In the genomic region with DNA sequence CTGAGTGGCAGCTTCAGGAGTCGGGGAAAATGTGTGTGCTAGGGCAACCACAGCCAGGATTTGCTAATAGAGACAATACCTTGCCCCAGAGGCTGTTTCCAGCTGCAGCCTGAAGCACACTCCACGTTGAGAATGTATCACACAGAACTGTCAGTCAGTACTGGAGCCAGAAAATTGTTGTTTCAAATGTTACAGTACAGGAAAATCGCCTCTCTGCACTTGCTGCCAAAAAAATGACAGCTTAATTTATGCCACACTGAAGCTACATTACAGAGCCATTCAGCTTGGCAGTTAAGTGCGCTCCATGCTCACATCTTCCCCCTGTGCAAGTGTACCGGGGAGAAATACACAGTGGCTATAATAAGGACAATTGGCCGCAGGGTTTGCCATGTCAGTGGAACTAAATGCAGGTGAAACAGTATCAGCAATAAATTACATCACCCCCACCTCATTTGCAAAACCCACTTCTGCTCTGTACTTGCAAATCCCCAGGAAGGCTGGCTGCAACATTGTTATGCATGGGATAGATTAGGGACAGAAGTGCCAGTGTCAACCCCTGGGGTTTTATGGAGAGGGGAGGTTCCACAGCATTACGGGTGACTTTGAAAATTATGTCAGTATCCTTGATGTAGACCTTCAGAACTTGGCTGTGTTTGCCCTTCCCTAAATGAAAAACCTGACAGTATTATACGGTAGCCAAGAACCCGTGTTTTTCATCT, we compare ENCODE assay signal across 10 mouse cellular contexts.
DNase-seq lines count a peak whose midpoint lies in the region; ATAC-seq and TF ChIP-seq lines count a peak whose summit lies in the region.
"Had no signal": no experiment of that assay in that cellular context is flagged by ENCODE, and none has a peak within 500 bp of the region (broad histone marks: within the 10 kb centered on the region; RNA-seq: fewer than 3 reads in every experiment).

No protein-coding gene starts in this region.

- no peaks in the 10 kb centered on the region for H3K9me3 ChIP-seq in intestine, embryonic 16.5 days (ENCODE audit: control insufficient read depth, low read length)
- no peaks in the 10 kb centered on the region for H3K9me3 ChIP-seq in intestine, postnatal 0 days (ENCODE audit: control insufficient read depth)
- no peaks in the 10 kb centered on the region for H3K9me3 ChIP-seq in limb, embryonic 10.5 days (replicated peaks)
- H3K9me3 ChIP-seq: intestine, embryonic 15.5 days had no signal

- H3K27me3 ChIP-seq in intestine, embryonic 16.5 days (replicated peaks; ENCODE audit: control insufficient read depth, insufficient read depth, low read length) = no peaks in the 10 kb centered on the region
- no peaks in the 10 kb centered on the region for H3K27me3 ChIP-seq in intestine, postnatal 0 days (replicated peaks; ENCODE audit: control insufficient read depth, insufficient read depth, low read length)
- no peaks in the 10 kb centered on the region for H3K27me3 ChIP-seq in limb, embryonic 10.5 days (ENCODE audit: low read depth, poor library complexity, severe bottlenecking)
- H3K27me3 ChIP-seq: intestine, embryonic 15.5 days had no signal

- no peak overlapping the region for H3K9ac ChIP-seq in intestine, embryonic 16.5 days (ENCODE audit: low read depth, low read length)
- H3K9ac ChIP-seq in intestine, postnatal 0 days (ENCODE audit: low read depth, low read length) = no peak overlapping the region
- H3K9ac ChIP-seq: intestine, embryonic 15.5 days had no signal

- H3K4me1 ChIP-seq in intestine, embryonic 16.5 days (ENCODE audit: control insufficient read depth, insufficient read depth, low read length) = peaks cover 2% of the 10 kb centered on the region; the same call in 1 of the 2 replicates
- H3K4me1 ChIP-seq in intestine, postnatal 0 days (replicated peaks; ENCODE audit: control insufficient read depth, insufficient read depth, low read length) = no peaks in the 10 kb centered on the region
- peaks cover 29% of the 10 kb centered on the region for H3K4me1 ChIP-seq in limb, embryonic 10.5 days

- 0 out of 2 replicates have a peak, but pooled peaks have one; percentile 21 for ATAC-seq in intestine, embryonic 16.5 days
- no peak for ATAC-seq in intestine, postnatal 0 days
- ATAC-seq: intestine, embryonic 15.5 days had no signal

- TF ChIP-seq CTCF in intestine, postnatal 0 days (IDR thresholded peaks at IDR 0.05; ENCODE audit: low read depth) = no peak
- TF ChIP-seq CTCF in layer of hippocampus, adult 2 months (conservative IDR thresholded peaks at IDR 0.05) = no peak

- no peaks in the 10 kb centered on the region for H3K36me3 ChIP-seq in intestine, embryonic 16.5 days (ENCODE audit: control insufficient read depth, insufficient read depth, low read length)
- no peaks in the 10 kb centered on the region for H3K36me3 ChIP-seq in intestine, postnatal 0 days (ENCODE audit: control insufficient read depth, insufficient read depth)
- no peaks in the 10 kb centered on the region for H3K36me3 ChIP-seq in limb, embryonic 10.5 days
- H3K36me3 ChIP-seq: intestine, embryonic 15.5 days had no signal

- WGBS in intestine, embryonic 16.5 days = 26% methylated on average over 9 of the region's 9 CpGs
- 39% methylated on average over 9 of the region's 9 CpGs for WGBS in intestine, postnatal 0 days
- 21% methylated on average over 9 of the region's 9 CpGs for WGBS in limb, embryonic 10.5 days

- no peak overlapping the region for H3K27ac ChIP-seq in intestine, embryonic 16.5 days (ENCODE audit: low read length)
- no peak overlapping the region for H3K27ac ChIP-seq in intestine, postnatal 0 days (ENCODE audit: low read depth, low read length)
- H3K27ac ChIP-seq in limb, embryonic 10.5 days = no peak overlapping the region
- H3K27ac ChIP-seq in layer of hippocampus, adult 2 months = no peak overlapping the region
- H3K27ac ChIP-seq: gastrocnemius, adult 2 months; intestine, embryonic 15.5 days had no signal

- H3K4me2 ChIP-seq in intestine, embryonic 16.5 days (ENCODE audit: low read depth, low read length) = no peak overlapping the region
- no peak overlapping the region for H3K4me2 ChIP-seq in intestine, postnatal 0 days (replicated peaks; ENCODE audit: low read depth)
- H3K4me2 ChIP-seq: intestine, embryonic 15.5 days had no signal

- DNase-seq in NIH3T3 (ENCODE audit: low read depth) = peak; percentile 76
- DNase-seq in adrenal gland, postnatal 10 days = peak; percentile 40
- DNase-seq in limb, embryonic 10.5 days (ENCODE audit: low spot score) = peak; percentile 35
- DNase-seq in left cerebral cortex, adult 11 months (ENCODE audit: low spot score) = no peak
- DNase-seq in cerebellum, adult 8-10 months = no peak
- DNase-seq in layer of hippocampus, adult 2 months (ENCODE audit: low spot score in 2 of 2) = no peak
- DNase-seq: gastrocnemius, adult 2 months had no signal

- no peak overlapping the region for H3K4me3 ChIP-seq in intestine, embryonic 16.5 days (ENCODE audit: low read length)
- H3K4me3 ChIP-seq in intestine, postnatal 0 days (ENCODE audit: low read depth, low read length) = no peak overlapping the region
- no peak overlapping the region for H3K4me3 ChIP-seq in limb, embryonic 10.5 days
- no peak overlapping the region for H3K4me3 ChIP-seq in layer of hippocampus, adult 2 months
- H3K4me3 ChIP-seq: gastrocnemius, adult 2 months; intestine, embryonic 15.5 days had no signal

Comparison
In these comparisons a context has a peak if more than half of its experiments do, and no peak if none do; other contexts are left out.
1. DNase-seq: peak in NIH3T3 (single experiment), adrenal gland, postnatal 10 days (single experiment) and limb, embryonic 10.5 days (single experiment); none in left cerebral cortex, adult 11 months (single experiment), cerebellum, adult 8-10 months (single experiment) and layer of hippocampus, adult 2 months (0 of 2).